Mouse (Mus musculus) limb, embryonic 10.5 days (tissue): ENCODE results near the gene Scmh1. TPM values are rescaled to one million over a fixed set of nuclear protein-coding genes. Genes with fewer than 3 reads are reported as not detected.
"Not testable (repeated sequence)": the region's sequence is repeated elsewhere in the genome, so short reads cannot be mapped to it uniquely, and the experiment has no call there.

ENCODE experiments used
- DNase-seq: peaks from one replicate; pipeline ENCODE4 v3.0.0-alpha.2; 2017; ENCODE audit warnings: low spot score
- H3K27ac ChIP-seq: fragments of 300-500 bp; sonication (generic); 2 replicates; pipeline ENCODE4 v1.5.1; 2016; ENCODE audit warnings: mild to moderate bottlenecking
- H3K27me3 ChIP-seq: fragments of 300-500 bp; sonication (generic); 2 replicates; pipeline ENCODE4 v1.6.1; 2016; ENCODE audit warnings: low read depth, mild to moderate bottlenecking; ENCODE audit not compliant: poor library complexity, severe bottlenecking
- H3K36me3 ChIP-seq: fragments of 300-500 bp; sonication (generic); 2 replicates; pipeline ENCODE4 v1.6.1; 2016; ENCODE audit warnings: mild to moderate bottlenecking, moderate library complexity
- H3K4me1 ChIP-seq: fragments of 300-500 bp; sonication (generic); 2 replicates; pipeline ENCODE4 v1.6.1; 2016
- H3K4me3 ChIP-seq: fragments of 300-500 bp; sonication (generic); 2 replicates; pipeline ENCODE4 v1.5.1; 2016; ENCODE audit warnings: mild to moderate bottlenecking, moderate library complexity
- H3K9me3 ChIP-seq: fragments of 300-500 bp; sonication (generic); replicated peaks from 2 replicates; pipeline ENCODE4 v1.6.1; 2016; ENCODE audit warnings: mild to moderate bottlenecking
- WGBS: fragments of 180-500 bp; shearing (Covaris S2); methylation state at CpG from one replicate; pipeline ENCODE4 v1.1.7; 2016; 5-methylcytosine and 5-hydroxymethylcytosine counted together
- polyA plus RNA-seq: library from polyadenylated mRNA; unstranded; fragments of >200 nt; fragmentation: Nextera tagmentation; extraction: Ambion mirVana; gene quantifications from 2 replicates; pipeline ENCODE4 v1.2.1, GENCODE M21; 2016

Gene Scmh1
- polyA plus RNA-seq, 1 experiment from 2014 or later, result 38.5 TPM

- Histone ChIP-seq H3K36me3 (no peaks in the 10 kb centered on the region), H3K27ac (no peak overlapping the region), H3K4me1 (peaks cover 15% of the 10 kb centered on the region), H3K4me3 (no peak overlapping the region), H3K27me3 (no peaks in the 10 kb centered on the region), H3K9me3 (no peaks in the 10 kb centered on the region)
- WGBS, result 86% methylated on average over 2 of the region's 2 CpGs
- no peak for DNase-seq
These were observed 17.1 kb upstream of the Scmh1 start for GRCm38 (mm10) chr4:120387968-120388367.

DNA sequence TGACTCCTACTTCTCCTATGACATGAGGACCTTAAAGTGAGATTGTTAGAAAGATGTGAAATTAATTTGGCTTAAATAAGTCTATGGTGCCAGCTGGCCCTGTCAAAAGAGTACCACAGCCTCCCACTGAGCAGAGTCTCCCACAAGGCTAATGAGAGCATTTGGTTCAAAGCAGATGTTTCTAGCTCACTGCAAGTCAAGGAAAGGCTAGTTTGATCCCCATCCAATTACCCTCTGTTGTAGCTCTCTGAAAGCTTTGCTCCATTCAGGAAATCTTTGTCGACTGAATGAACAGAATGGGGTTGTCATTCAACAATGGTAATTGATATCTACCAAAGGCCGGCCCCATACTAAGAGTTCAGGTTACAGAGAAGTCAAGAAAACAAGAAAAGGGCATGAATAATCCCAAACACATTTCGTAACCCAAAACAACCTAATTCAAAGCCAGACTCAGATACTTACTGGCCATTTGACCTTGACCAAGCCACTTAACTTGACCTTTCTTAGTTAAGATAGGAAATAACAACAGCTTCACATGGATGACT, 16.0 kb upstream of the Scmh1 start:
- 58% methylated on average over 3 of the region's 3 CpGs for WGBS
- H3K4me3 ChIP-seq, result no peak overlapping the region
- no peak overlapping the region for H3K27ac ChIP-seq
- H3K4me1 ChIP-seq, result peaks cover 19% of the 10 kb centered on the region
- peak; percentile 21 for DNase-seq
- H3K9me3 ChIP-seq, result no peaks in the 10 kb centered on the region
- no peaks in the 10 kb centered on the region for H3K27me3 ChIP-seq
- no peaks in the 10 kb centered on the region for H3K36me3 ChIP-seq

- peak; percentile 10 for DNase-seq
- Histone ChIP-seq H3K27ac (no peak overlapping the region), H3K27me3 (no peaks in the 10 kb centered on the region), H3K4me3 (no peak overlapping the region), H3K4me1 (peaks cover 19% of the 10 kb centered on the region), H3K36me3 (no peaks in the 10 kb centered on the region), H3K9me3 (no peaks in the 10 kb centered on the region)
- WGBS, result 84% methylated on average over 6 of the region's 6 CpGs
These were observed 15.5 kb upstream of the Scmh1 start for GRCm38 (mm10) chr4:120389546-120389945.

DNA sequence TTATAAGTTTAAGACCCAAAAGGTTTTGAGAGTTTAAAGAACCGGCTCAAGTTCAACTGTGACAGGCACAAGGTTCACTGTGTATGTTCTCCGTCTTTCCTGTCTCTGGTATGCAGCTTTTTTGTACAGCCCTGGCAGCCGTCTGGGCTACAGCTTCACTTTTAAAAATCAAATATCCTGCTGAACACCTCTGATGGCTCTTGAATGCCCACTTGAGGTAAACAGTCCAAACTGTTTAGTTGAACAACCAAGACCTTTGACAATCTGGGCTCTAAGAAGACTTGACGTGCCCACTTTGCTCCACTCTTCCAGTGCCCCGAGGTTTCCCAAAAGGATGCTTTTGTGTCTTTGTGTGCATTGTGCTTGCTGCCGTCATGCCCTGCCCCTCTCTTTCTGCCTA, 13.5 kb upstream of the Scmh1 start:
- no peaks in the 10 kb centered on the region for H3K36me3 ChIP-seq
- H3K27me3 ChIP-seq, result no peaks in the 10 kb centered on the region
- H3K27ac ChIP-seq, result no peak overlapping the region
- peaks cover 22% of the 10 kb centered on the region for H3K4me1 ChIP-seq
- 86% methylated on average over 6 of the region's 6 CpGs for WGBS
- no peak overlapping the region for H3K4me3 ChIP-seq
- H3K9me3 ChIP-seq, result no peaks in the 10 kb centered on the region
- DNase-seq, result peak; percentile 20

DNA sequence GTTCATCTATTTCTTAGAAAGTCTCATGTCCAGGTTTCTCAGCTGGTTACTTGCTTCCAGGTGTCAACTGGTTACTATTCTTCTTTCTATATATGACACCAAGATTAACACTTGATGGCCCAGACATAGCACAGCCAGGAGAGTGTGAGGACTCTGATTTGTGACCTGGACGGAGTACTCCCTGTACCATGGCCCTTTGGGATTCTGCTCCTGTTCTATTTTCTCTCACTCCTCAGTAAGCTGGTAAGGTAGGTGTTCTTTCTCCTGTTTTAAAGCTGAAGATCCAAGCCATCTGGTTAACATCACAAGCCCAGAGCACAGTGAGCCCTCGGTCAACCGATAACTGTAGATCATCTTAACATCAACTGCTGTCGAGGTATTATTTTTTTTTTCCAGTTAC, 12.7 kb upstream of the Scmh1 start:
- 44% methylated on average over 4 of the region's 4 CpGs for WGBS
- Histone ChIP-seq H3K4me3 (no peak overlapping the region), H3K27me3 (no peaks in the 10 kb centered on the region), H3K36me3 (no peaks in the 10 kb centered on the region), H3K4me1 (peaks cover 22% of the 10 kb centered on the region), H3K27ac (no peak overlapping the region), H3K9me3 (no peaks in the 10 kb centered on the region)
- DNase-seq, result no peak

DNA sequence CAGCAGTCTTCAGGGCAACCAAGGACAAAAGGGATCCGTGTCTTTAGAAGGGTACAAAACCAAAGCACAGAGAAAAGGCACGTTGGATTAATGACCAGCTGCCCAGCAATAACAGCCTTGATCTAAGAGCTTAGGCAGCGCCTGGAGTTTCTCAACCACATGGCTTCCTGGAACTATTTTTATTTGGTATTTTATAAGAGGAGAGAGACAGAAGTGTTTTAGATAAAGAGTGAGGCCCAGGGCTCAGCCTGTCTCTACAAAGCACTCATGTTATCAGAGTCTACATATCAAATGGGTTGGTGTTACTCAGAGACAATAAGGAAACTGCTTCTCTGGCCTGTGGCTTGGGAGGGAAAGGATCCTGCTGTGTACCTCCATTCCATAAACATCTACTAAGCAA, 12.3 kb upstream of the Scmh1 start:
- Histone ChIP-seq H3K27me3 (no peaks in the 10 kb centered on the region), H3K36me3 (no peaks in the 10 kb centered on the region), H3K9me3 (no peaks in the 10 kb centered on the region), H3K4me3 (no peak overlapping the region), H3K27ac (no peak overlapping the region), H3K4me1 (peaks cover 19% of the 10 kb centered on the region)
- DNase-seq, result peak; percentile 29
- WGBS, result 31% methylated on average over 3 of the region's 3 CpGs

- Histone ChIP-seq H3K27ac (no peak overlapping the region), H3K4me1 (peaks cover 27% of the 10 kb centered on the region), H3K36me3 (no peaks in the 10 kb centered on the region), H3K27me3 (no peaks in the 10 kb centered on the region), H3K4me3 (no peak overlapping the region), H3K9me3 (no peaks in the 10 kb centered on the region)
- no peak for DNase-seq
- WGBS, result 74% methylated on average over 3 of the region's 3 CpGs
These were observed 4.8 kb upstream of the Scmh1 start for GRCm38 (mm10) chr4:120400251-120400650.

- H3K36me3 ChIP-seq, H3K27ac ChIP-seq, H3K9me3 ChIP-seq, H3K27me3 ChIP-seq, H3K4me3 ChIP-seq, DNase-seq: not testable (repeated sequence)
- peaks cover 38% of the 10 kb centered on the region for H3K4me1 ChIP-seq
These were observed 3.0 kb upstream of the Scmh1 start for GRCm38 (mm10) chr4:120402105-120402504.

DNA sequence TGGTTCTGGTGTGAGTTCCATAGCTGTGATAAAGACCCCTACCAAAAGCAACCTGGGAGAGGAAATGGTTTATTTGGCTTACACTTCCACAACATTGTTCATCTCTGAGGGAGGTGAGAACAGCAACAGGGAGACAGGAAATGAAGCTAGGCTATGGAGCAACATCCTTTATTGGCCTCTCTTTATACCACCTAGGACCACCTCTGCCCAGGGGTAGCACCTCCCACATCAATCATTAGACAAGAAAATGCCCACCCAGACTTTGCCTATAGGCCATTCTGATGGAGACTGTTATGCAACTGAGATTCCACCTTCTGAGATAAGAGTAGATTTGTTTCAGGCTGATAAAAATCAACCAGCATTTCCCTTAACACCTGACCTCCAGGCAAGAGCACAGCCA, 834 bp upstream of the Scmh1 start:
- H3K27me3 ChIP-seq, result no peaks in the 10 kb centered on the region
- DNase-seq, result no peak
- H3K4me3 ChIP-seq, result no peak overlapping the region
- no peak overlapping the region for H3K27ac ChIP-seq
- no peaks in the 10 kb centered on the region for H3K36me3 ChIP-seq
- H3K4me1 ChIP-seq, result peaks cover 43% of the 10 kb centered on the region
- H3K9me3 ChIP-seq, result no peaks in the 10 kb centered on the region

- DNase-seq, result no peak
- Histone ChIP-seq H3K4me1 (peaks cover 43% of the 10 kb centered on the region), H3K27me3 (no peaks in the 10 kb centered on the region), H3K36me3 (no peaks in the 10 kb centered on the region), H3K9me3 (no peaks in the 10 kb centered on the region), H3K27ac (peak overlapping the region; percentile 99), H3K4me3 (peak overlapping the region; percentile 98)
- WGBS, result 9% methylated on average over 21 of the region's 21 CpGs
These were observed 320 bp upstream of the Scmh1 start for GRCm38 (mm10) chr4:120404778-120405143.

- no peak for DNase-seq
- no peaks in the 10 kb centered on the region for H3K27me3 ChIP-seq
- H3K9me3 ChIP-seq, result no peaks in the 10 kb centered on the region
- H3K4me3 ChIP-seq, result peak overlapping the region; percentile 98
- peaks cover 31% of the 10 kb centered on the region for H3K4me1 ChIP-seq
- peak overlapping the region; percentile 99 for H3K27ac ChIP-seq
- no peaks in the 10 kb centered on the region for H3K36me3 ChIP-seq
- 3% methylated on average over 24 of the region's 25 CpGs for WGBS
These were observed 941 bp downstream of the Scmh1 start for GRCm38 (mm10) chr4:120405806-120406638.

DNA sequence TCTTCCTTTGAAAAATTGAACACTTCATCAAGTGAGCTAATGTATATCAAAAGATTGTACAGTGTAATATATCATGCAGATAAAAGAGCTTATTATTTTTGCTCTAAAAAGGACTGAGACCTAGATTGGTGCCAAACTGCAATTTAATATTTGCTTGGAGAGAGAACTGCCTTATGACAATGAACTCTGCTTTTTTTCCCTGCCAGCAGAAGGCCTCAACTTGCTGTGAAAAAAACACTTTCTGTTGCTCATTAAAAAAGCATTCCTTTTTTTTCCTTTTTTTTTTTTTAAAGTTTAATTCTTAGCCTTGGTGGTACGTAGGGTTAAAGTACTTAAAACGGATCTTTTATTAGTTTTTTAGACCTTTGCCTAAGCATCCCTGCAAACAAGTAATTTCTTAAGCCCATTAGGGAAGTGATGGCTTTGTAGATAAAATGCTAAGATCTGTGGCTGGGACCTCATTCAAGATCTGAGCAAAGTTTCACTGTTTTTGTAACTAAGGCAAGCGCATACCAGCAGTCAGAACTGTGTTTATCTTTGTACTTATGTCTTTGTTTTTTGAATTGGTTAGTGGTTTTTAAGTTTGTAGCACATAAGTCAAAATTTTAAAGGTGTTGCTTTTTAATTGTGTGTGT, 1.7 kb downstream of the Scmh1 start:
- peaks cover 26% of the 10 kb centered on the region for H3K4me1 ChIP-seq
- H3K36me3 ChIP-seq, result no peaks in the 10 kb centered on the region
- H3K4me3 ChIP-seq, result peak overlapping the region; percentile 98
- no peaks in the 10 kb centered on the region for H3K27me3 ChIP-seq
- no peak overlapping the region for H3K27ac ChIP-seq
- DNase-seq, result no peak
- 43% methylated on average over 3 of the region's 3 CpGs for WGBS
- H3K9me3 ChIP-seq, result no peaks in the 10 kb centered on the region

GRCm38 (mm10) chr4:120418053-120418452, 13.0 kb downstream of the Scmh1 start:
- Histone ChIP-seq H3K27ac (no peak overlapping the region), H3K36me3 (peaks cover 5% of the 10 kb centered on the region; the same call in 1 of the 2 replicates), H3K27me3 (no peaks in the 10 kb centered on the region), H3K9me3 (no peaks in the 10 kb centered on the region), H3K4me3 (no peak overlapping the region), H3K4me1 (peaks cover 8% of the 10 kb centered on the region)
- DNase-seq, result no peak
- 91% methylated on average over 4 of the region's 4 CpGs for WGBS
